Mouse (Mus musculus): ENCODE results near the gene Zdhhc17. TPM values are rescaled to one million over a fixed set of nuclear protein-coding genes. Genes with fewer than 3 reads are reported as not detected.

The Zdhhc17 gene
- 32.6 and 34.9 TPM in 2 replicates for polyA plus RNA-seq (2016; fragmentation: Nextera tagmentation; extraction: Ambion mirVana)

DNA sequence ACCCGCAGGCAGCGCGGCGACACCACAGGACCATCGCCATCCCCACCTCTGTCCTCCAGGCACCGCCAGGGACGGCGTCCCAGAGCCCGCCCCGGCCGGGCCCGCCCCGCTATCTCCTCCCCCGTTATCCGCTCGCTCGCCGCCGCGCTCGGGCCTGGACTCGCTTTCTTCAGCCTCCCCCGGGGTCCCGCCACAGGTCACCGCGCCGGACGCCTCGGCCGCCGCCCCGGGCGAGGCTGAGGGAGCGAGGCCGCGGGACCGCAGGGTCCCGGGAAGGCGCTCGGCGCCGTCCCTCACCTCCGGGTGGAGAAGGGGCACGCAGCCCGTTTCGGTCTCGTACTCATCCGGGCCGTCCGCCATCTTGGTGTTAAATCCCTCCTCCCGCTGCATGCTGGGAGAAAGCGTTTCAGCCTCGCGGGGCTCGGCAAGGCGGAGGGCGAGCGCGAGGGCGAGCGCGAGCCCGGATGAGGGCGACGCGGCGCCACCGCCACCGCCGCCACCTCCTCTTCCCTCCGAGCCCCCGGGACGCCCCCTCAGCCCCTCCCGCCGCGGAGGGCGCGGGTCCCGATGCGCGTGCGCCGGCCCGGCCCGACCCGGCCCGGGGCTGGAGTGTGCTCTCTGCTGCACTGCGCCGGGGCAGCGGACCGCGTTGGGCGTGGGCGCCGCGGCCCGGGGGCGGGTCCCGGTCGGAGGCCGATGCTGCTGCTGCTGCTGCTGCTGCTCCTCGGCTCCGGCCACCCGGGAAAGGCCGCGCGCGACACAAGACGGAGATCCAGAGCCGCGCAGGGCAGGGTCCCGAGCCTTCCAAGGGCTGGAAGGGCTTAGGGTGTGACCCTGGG lies at the start of gene Zdhhc17:
Gene Zdhhc17, minus strand, starts transcription at position 500 of the 839 bp plus-strand sequence.
- peak within 1 kb of the TSS; percentile 80 for H3K4me2 ChIP-seq
- under 1% methylated on average over 111 of the region's 112 CpGs for WGBS
- no peaks in the 10 kb centered on the region for H3K36me3 ChIP-seq
- peaks cover 14% of the 10 kb centered on the region for H3K4me1 ChIP-seq (replicated peaks)
- peak within 1 kb of the TSS; percentile 80 for H3K4me3 ChIP-seq (replicated peaks)
- H3K9ac ChIP-seq (replicated peaks) = peak within 1 kb of the TSS; percentile 97
- peak within 1 kb of the TSS; percentile 99 for H3K27ac ChIP-seq
- no peaks in the 10 kb centered on the region for H3K9me3 ChIP-seq
- H3K27me3 ChIP-seq = no peaks in the 10 kb centered on the region
- peak; percentile 93 for ATAC-seq (ENCODE audit: insufficient number of reproducible peaks, insufficient read depth, low FRiP score, low TSS enrichment, low read depth)

DNA sequence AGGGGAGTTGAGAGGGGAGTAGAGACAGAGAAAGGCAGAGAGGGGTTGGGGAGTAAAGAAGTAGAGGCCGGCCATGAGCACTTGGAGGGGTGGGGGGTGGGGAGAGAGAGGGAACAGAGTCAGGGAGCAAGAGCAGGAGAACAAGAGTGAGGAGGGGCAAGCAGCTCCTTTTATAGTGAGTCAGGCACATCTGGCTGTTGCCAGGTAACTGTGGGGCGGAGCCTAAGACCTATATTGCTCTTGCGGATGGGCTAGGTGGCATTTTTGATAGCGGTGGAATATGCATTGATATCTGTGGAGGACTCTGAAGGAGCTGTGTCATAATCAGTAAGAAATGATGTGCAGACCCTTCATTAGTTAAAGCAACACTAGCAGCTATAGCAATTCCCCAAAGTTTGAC lies 45.8 kb upstream of the Zdhhc17 start:
- no peaks in the 10 kb centered on the region for H3K27me3 ChIP-seq
- H3K9ac ChIP-seq (replicated peaks) = no peak overlapping the region
- H3K36me3 ChIP-seq = no peaks in the 10 kb centered on the region
- H3K27ac ChIP-seq = no peak overlapping the region
- peaks cover 14% of the 10 kb centered on the region for H3K4me1 ChIP-seq (replicated peaks)
- H3K4me3 ChIP-seq (replicated peaks) = no peak overlapping the region
- H3K9me3 ChIP-seq = no peaks in the 10 kb centered on the region
- no peak overlapping the region for H3K4me2 ChIP-seq
- WGBS = 50% methylated on average over 4 of the region's 4 CpGs
- ATAC-seq (ENCODE audit: insufficient number of reproducible peaks, insufficient read depth, low FRiP score, low TSS enrichment, low read depth) = 0 out of 2 replicates have a peak, but pooled peaks have one; percentile 24

DNA sequence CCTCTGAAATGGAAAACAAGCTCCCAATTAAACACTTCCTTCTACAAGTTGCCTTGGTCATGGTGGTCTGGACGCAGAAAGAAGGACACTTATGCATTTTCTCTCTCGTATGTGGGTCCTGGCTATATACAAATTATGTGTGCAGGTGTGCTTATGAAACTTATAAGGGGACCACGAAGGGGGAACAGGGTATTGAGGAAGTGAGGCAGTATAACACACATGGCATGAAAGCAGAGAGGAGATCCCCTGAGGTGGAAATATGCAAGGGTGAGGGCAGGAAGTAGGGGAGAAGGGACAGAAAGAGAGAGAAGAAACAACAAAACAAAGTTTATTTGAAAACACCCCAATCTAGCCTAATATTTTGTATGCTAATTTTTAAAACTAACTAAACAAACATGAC lies 41.7 kb upstream of the Zdhhc17 start:
- 80% methylated on average over 3 of the region's 3 CpGs for WGBS
- H3K4me2 ChIP-seq = no peak overlapping the region
- ATAC-seq (ENCODE audit: insufficient number of reproducible peaks, insufficient read depth, low FRiP score, low TSS enrichment, low read depth) = no peak
- H3K27ac ChIP-seq = no peak overlapping the region
- H3K4me3 ChIP-seq (replicated peaks) = no peak overlapping the region
- H3K4me1 ChIP-seq (replicated peaks) = peaks cover 14% of the 10 kb centered on the region
- H3K36me3 ChIP-seq = no peaks in the 10 kb centered on the region
- H3K27me3 ChIP-seq = no peaks in the 10 kb centered on the region
- H3K9ac ChIP-seq (replicated peaks) = no peak overlapping the region
- H3K9me3 ChIP-seq = no peaks in the 10 kb centered on the region

DNA sequence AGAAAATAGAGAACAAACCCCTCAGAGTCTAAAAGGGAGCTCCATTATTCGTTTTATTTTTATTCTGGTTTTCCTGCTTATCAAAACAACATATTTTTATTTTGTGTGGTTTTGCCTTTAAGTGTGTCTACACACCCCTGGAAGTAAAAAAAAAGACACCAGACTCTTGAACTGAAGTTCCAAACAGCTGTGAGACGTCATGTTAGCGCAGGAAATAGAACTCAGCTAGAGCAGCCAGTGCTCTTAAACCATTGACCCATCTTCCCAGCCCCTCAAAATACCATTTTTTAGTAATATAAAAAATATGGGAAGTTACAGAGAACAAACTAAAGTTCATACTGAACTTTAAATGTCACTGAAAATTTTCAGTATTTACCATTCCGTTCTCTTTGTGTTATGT lies 40.6 kb upstream of the Zdhhc17 start:
- WGBS = 80% methylated on average over 4 of the region's 4 CpGs
- H3K36me3 ChIP-seq = no peaks in the 10 kb centered on the region
- H3K27me3 ChIP-seq = no peaks in the 10 kb centered on the region
- H3K4me2 ChIP-seq = no peak overlapping the region
- no peak overlapping the region for H3K9ac ChIP-seq (replicated peaks)
- no peak for ATAC-seq (ENCODE audit: insufficient number of reproducible peaks, insufficient read depth, low FRiP score, low TSS enrichment, low read depth)
- H3K9me3 ChIP-seq = no peaks in the 10 kb centered on the region
- H3K4me3 ChIP-seq (replicated peaks) = no peak overlapping the region
- peaks cover 10% of the 10 kb centered on the region for H3K4me1 ChIP-seq (replicated peaks)
- H3K27ac ChIP-seq = no peak overlapping the region

DNA sequence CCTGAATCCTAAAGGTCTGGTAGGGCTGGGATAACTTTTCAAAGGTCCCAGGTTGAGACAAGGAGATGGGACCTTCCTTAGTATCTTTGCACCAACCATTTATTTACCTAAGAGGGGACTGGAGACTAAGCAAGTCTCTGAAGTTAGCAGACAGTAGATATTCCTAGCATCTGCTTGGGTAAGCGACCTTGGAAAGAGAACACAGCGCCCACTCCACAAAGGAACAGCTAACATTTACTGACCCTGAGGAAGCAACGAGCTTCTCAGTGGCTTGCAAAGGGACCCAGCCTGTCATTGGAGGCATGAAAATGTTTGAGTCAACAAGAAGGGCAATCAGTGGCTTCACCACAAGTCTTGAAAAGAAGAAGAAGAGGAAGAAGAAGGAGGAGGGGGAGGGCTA lies 40.1 kb upstream of the Zdhhc17 start:
- ATAC-seq (ENCODE audit: insufficient number of reproducible peaks, insufficient read depth, low FRiP score, low TSS enrichment, low read depth) = no peak
- H3K4me2 ChIP-seq = no peak overlapping the region
- H3K36me3 ChIP-seq = no peaks in the 10 kb centered on the region
- no peak overlapping the region for H3K9ac ChIP-seq (replicated peaks)
- no peaks in the 10 kb centered on the region for H3K9me3 ChIP-seq
- H3K4me1 ChIP-seq (replicated peaks) = peaks cover 8% of the 10 kb centered on the region; the same call in 1 of the 2 replicates
- no peaks in the 10 kb centered on the region for H3K27me3 ChIP-seq
- 88% methylated on average over 3 of the region's 3 CpGs for WGBS
- no peak overlapping the region for H3K4me3 ChIP-seq (replicated peaks)
- no peak overlapping the region for H3K27ac ChIP-seq

DNA sequence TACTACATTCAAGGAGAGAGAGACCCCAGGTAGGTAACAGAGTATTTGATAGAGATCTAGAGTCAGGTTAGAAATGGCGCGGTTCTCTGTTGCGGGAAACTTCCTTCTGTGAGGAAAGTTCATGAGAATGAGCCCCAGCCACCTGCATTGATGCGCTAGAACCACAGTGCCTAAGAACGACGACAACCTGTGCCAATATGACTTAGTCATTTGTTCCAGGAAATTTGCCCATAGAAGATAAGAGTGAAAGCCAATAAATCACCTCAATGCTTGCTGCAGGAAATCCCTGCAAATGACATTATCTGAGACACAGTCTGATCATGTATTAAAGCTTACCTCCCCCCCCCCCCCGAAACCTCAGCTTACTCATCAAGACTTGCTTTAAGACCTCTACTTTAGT lies 38.0 kb upstream of the Zdhhc17 start:
- Histone ChIP-seq H3K4me3 (replicated peaks) (no peak overlapping the region), H3K9ac (replicated peaks) (no peak overlapping the region), H3K27me3 (no peaks in the 10 kb centered on the region), H3K36me3 (no peaks in the 10 kb centered on the region), H3K4me1 (replicated peaks) (0 out of 2 replicates have a peak, but pooled peaks cover 2% of the 10 kb centered on the region), H3K27ac (no peak overlapping the region), H3K4me2 (no peak overlapping the region), H3K9me3 (peaks cover 12% of the 10 kb centered on the region; the same call in 1 of the 2 replicates)
- no peak for ATAC-seq (ENCODE audit: insufficient number of reproducible peaks, insufficient read depth, low FRiP score, low TSS enrichment, low read depth)
- WGBS = 88% methylated on average over 7 of the region's 7 CpGs

DNA sequence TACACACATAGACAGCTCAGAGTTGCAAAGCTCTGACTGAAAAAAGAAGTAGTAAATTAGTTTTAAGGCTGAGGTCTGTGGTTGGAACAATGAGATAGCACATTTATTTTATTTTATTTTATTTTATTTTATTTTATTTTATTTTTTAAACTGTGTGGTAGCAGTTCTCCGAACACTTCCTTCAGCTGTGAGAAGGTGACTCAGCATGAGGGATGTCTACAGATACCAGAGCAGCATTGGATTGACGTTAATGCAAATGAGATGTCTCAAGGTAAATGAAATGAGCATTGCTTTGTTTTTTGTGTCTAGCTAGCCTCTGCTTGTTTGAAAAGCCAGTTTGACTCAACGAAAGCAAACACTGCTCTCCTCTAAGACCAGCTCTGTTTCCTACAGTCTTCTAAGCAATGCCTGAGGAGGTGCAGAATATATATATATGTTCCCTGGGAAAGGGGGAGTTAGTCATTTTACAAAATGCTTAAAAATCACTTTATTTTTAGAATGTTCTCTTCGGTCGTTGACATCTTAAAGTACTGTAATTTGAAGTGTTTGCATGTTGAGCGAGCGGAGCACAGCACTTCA lies 30.2 kb upstream of the Zdhhc17 start:
- Histone ChIP-seq H3K27me3 (no peaks in the 10 kb centered on the region), H3K9ac (replicated peaks) (no peak overlapping the region), H3K4me1 (replicated peaks) (no peaks in the 10 kb centered on the region), H3K27ac (no peak overlapping the region), H3K4me3 (replicated peaks) (no peak overlapping the region), H3K36me3 (no peaks in the 10 kb centered on the region), H3K4me2 (no peak overlapping the region), H3K9me3 (peaks cover 12% of the 10 kb centered on the region; the same call in 1 of the 2 replicates)
- no peak for ATAC-seq (ENCODE audit: insufficient number of reproducible peaks, insufficient read depth, low FRiP score, low TSS enrichment, low read depth)
- WGBS = 83% methylated on average over 7 of the region's 7 CpGs

DNA sequence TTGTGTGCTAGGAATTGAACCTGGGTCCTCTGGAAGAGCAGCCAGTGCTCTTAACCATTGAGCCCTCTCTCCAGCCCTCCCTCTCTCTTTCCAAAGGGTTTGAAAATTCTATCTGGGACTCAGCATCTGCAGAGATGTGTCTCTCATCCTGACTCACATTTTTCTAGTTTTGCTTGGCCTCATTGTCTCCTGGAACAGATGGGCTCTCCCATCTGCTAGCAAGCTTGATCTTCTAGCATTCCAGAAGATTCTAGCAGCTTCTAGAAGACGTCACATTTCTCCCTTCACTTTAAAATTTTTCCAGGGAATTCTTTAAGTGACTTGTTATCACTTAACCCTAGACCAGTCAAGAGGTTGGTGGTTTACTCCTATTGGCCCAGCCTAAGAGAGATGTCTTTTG lies 26.9 kb upstream of the Zdhhc17 start:
- Histone ChIP-seq H3K9me3 (no peaks in the 10 kb centered on the region), H3K4me1 (replicated peaks) (no peaks in the 10 kb centered on the region), H3K27ac (no peak overlapping the region), H3K36me3 (no peaks in the 10 kb centered on the region), H3K4me3 (replicated peaks) (no peak overlapping the region), H3K4me2 (no peak overlapping the region), H3K9ac (replicated peaks) (no peak overlapping the region), H3K27me3 (no peaks in the 10 kb centered on the region)
- 86% methylated on average over 1 of the region's 1 CpGs for WGBS
- ATAC-seq (ENCODE audit: insufficient number of reproducible peaks, insufficient read depth, low FRiP score, low TSS enrichment, low read depth) = no peak

DNA sequence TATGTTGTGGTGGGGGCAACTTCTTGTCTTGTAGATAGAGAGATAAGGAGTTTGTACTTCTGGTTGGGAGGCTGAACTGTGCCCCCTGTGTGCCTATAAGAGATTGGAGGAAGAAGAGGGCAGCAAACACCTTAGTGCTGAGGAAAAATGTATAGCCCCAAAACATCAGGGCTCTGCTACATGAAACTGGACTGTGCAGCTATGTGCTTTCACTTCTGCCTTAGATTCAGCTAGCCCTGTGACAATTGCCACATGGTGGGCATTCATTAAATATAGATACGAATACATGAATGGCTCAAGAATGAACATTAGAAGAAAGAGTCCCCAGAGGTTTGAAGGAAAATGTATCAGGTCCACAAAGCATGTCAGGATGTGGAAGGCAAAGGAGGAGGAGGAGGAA lies 25.2 kb upstream of the Zdhhc17 start:
- no peaks in the 10 kb centered on the region for H3K9me3 ChIP-seq
- no peak for ATAC-seq (ENCODE audit: insufficient number of reproducible peaks, insufficient read depth, low FRiP score, low TSS enrichment, low read depth)
- H3K27me3 ChIP-seq = no peaks in the 10 kb centered on the region
- no peaks in the 10 kb centered on the region for H3K36me3 ChIP-seq
- H3K9ac ChIP-seq (replicated peaks) = no peak overlapping the region
- no peak overlapping the region for H3K4me2 ChIP-seq
- H3K4me1 ChIP-seq (replicated peaks) = 0 out of 2 replicates have a peak, but pooled peaks cover 5% of the 10 kb centered on the region
- H3K27ac ChIP-seq = no peak overlapping the region
- WGBS = 75% methylated on average over 1 of the region's 1 CpGs
- H3K4me3 ChIP-seq (replicated peaks) = no peak overlapping the region

DNA sequence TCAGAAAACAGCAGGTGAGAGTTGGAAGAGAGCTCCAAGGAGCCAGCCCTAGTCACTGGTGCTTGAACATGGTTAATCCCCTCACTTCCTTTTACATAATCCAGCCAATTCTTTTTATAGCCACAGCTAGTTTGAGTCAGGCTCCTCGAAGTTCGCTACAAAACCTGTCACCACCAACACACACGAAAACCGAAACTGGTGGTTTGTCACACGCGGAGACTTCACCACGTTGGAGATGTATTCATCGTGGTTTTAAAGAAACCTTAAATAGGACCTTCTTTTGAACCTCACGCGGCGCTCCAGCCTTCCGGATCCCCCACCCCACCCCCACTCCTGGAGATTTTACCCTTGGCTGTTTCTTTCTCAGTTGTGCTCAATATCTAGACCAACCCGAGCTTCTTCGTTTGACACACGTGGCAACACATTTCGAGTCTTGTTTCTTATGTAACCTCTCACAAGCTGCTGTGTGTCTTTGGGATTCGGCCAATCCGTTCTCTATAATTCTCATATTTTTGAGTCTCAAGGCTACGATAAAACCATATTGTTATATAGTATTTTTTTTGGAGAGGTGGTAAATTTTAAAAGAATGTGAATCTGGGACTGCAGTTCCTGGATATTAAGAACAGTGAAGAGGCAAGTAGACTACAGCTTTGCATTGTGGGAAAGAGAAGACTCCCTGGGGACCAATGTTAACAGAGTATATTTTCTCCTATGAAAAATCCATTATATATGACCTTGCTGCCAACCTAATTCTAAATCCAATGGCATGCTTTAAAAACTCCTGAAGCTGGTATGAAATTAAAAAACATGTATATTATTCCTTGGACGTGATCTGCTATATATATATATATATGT lies 21.8 kb upstream of the Zdhhc17 start:
- 35% methylated on average over 20 of the region's 20 CpGs for WGBS
- Histone ChIP-seq H3K9ac (replicated peaks) (no peak overlapping the region), H3K4me2 (peak overlapping the region; percentile 49), H3K36me3 (no peaks in the 10 kb centered on the region), H3K4me3 (replicated peaks) (peak overlapping the region; percentile 23), H3K27me3 (no peaks in the 10 kb centered on the region), H3K4me1 (replicated peaks) (0 out of 2 replicates have a peak, but pooled peaks cover 5% of the 10 kb centered on the region), H3K27ac (no peak overlapping the region), H3K9me3 (no peaks in the 10 kb centered on the region)
- no peak for ATAC-seq (ENCODE audit: insufficient number of reproducible peaks, insufficient read depth, low FRiP score, low TSS enrichment, low read depth)

DNA sequence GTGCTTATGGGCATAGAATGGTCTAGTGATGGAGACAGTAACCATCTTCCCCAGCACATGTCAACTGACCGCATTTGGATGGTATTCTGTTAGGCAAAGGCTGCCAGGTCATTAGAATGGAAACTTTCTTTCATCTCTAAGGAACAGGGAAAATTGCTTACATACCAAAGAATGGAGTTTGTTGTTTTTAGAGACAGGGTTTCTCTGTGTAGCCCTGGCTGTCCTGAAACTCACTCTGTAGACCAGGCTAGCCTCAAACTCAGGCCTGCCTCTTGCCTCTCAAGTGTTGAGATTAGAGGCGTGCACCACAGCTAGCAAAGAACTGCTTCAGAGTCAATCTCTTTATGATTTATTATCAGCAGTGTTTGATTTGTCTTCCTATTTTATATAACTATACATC lies 20.9 kb upstream of the Zdhhc17 start:
- WGBS = 86% methylated on average over 2 of the region's 2 CpGs
- H3K9me3 ChIP-seq = no peaks in the 10 kb centered on the region
- no peaks in the 10 kb centered on the region for H3K27me3 ChIP-seq
- no peak for ATAC-seq (ENCODE audit: insufficient number of reproducible peaks, insufficient read depth, low FRiP score, low TSS enrichment, low read depth)
- no peak overlapping the region for H3K4me3 ChIP-seq (replicated peaks)
- H3K4me2 ChIP-seq = no peak overlapping the region
- H3K4me1 ChIP-seq (replicated peaks) = 0 out of 2 replicates have a peak, but pooled peaks cover 5% of the 10 kb centered on the region
- no peaks in the 10 kb centered on the region for H3K36me3 ChIP-seq
- H3K27ac ChIP-seq = no peak overlapping the region
- H3K9ac ChIP-seq (replicated peaks) = no peak overlapping the region
